ENCODE assay signal across 8 mouse cellular contexts in the genomic region with DNA sequence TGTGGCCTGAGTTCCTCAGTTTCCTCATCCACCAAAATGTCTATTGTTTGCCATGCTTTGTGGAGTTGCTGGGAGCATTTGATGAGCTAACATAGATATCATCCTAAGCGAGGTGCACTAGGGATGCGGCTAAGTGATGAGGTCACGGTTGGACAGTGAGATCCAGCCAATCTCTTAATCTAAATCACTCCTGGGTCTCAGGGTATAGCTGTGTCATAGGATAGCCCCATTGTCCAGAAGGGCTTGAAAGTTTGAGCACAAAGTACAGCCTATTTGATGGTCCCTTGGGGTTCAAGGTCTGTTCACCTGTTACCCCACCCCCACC. TPM values are rescaled to one million over a fixed set of nuclear protein-coding genes. Genes with fewer than 3 reads are reported as not detected.
DNase-seq lines count a peak whose midpoint lies in the region; ATAC-seq and TF ChIP-seq lines count a peak whose summit lies in the region.

No protein-coding gene starts in this region.

- H3K4me3 ChIP-seq in heart, embryonic 14.5 days (ENCODE audit: control insufficient read depth in 1 of 2, insufficient read depth in 1 of 2, low read depth in 1 of 2, low read length in 2 of 2), result no peak overlapping the region
- no peak overlapping the region for H3K4me3 ChIP-seq in embryonic facial prominence, embryonic 11.5 days (ENCODE audit: low read depth, low read length)
- peak overlapping the region; percentile 35; the same call in 1 of the 2 replicates for H3K4me3 ChIP-seq in hindbrain, embryonic 14.5 days (replicated peaks; ENCODE audit: low read length)
- no peak overlapping the region for H3K4me3 ChIP-seq in liver, postnatal 0 days (ENCODE audit: low read depth, low read length)

- TF ChIP-seq EP300 in liver, postnatal 0 days (IDR thresholded peaks at IDR 0.05; ENCODE audit: low read depth), result no peak

- no peak for TF ChIP-seq CTCF in liver, postnatal 0 days (IDR thresholded peaks at IDR 0.05; ENCODE audit: low read depth)

- no peaks in the 10 kb centered on the region for H3K9me3 ChIP-seq in heart, embryonic 14.5 days (ENCODE audit: control insufficient read depth, low read length)
- H3K9me3 ChIP-seq in embryonic facial prominence, embryonic 11.5 days (replicated peaks; ENCODE audit: control insufficient read depth, low read length), result no peaks in the 10 kb centered on the region
- no peaks in the 10 kb centered on the region for H3K9me3 ChIP-seq in hindbrain, embryonic 14.5 days (ENCODE audit: control insufficient read depth, low read length)
- no peaks in the 10 kb centered on the region for H3K9me3 ChIP-seq in liver, postnatal 0 days (ENCODE audit: low read length)

- peaks cover 32 to 52% of the 10 kb centered on the region in 2 experiments for H3K4me1 ChIP-seq in heart, embryonic 14.5 days (ENCODE audit: control insufficient read depth in 2 of 2, insufficient read depth in 2 of 2, low read length in 2 of 2)
- H3K4me1 ChIP-seq in embryonic facial prominence, embryonic 11.5 days (ENCODE audit: control insufficient read depth, insufficient read depth, low read length), result peaks cover 33% of the 10 kb centered on the region
- H3K4me1 ChIP-seq in hindbrain, embryonic 14.5 days (replicated peaks; ENCODE audit: control insufficient read depth, insufficient read depth, low read length), result peaks cover 58% of the 10 kb centered on the region
- H3K4me1 ChIP-seq in liver, postnatal 0 days (ENCODE audit: insufficient read depth), result peaks cover 71% of the 10 kb centered on the region

- peak overlapping the region; percentile 97; the same call in 1 of the 2 replicates for H3K4me2 ChIP-seq in heart, embryonic 14.5 days (ENCODE audit: low read length)
- H3K4me2 ChIP-seq in embryonic facial prominence, embryonic 11.5 days (ENCODE audit: low read depth, low read length), result no peak overlapping the region
- peak overlapping the region; percentile 95 for H3K4me2 ChIP-seq in hindbrain, embryonic 14.5 days (replicated peaks)
- H3K4me2 ChIP-seq in liver, postnatal 0 days (ENCODE audit: low read depth, low read length), result peak overlapping the region; percentile 99

- no peak for ATAC-seq in heart, embryonic 14.5 days (ENCODE audit: insufficient number of reproducible peaks, insufficient read depth, low FRiP score, low read depth)
- no peak for ATAC-seq in embryonic facial prominence, embryonic 11.5 days (replicated peaks; ENCODE audit: insufficient number of reproducible peaks, low FRiP score, low TSS enrichment, low read depth)
- no peak for ATAC-seq in hindbrain, embryonic 14.5 days (ENCODE audit: low FRiP score)
- no peak for ATAC-seq in liver, postnatal 0 days

- no peak for DNase-seq in heart, adult 9 months (ENCODE audit: low spot score in 2 of 2)
- DNase-seq in embryonic facial prominence, embryonic 11.5 days (ENCODE audit: low spot score), result no peak
- no peak for DNase-seq in hindbrain, embryonic 14.5 days (ENCODE audit: low spot score)
- no peak for DNase-seq in liver, postnatal 0 days
- no peak for DNase-seq in adrenal gland, adult 8-10 months
- no peak for DNase-seq in ovary, adult 18-20 months (ENCODE audit: low spot score)
- no peak for DNase-seq in adipocyte (ENCODE audit: low spot score)

- peaks cover 40% of the 10 kb centered on the region for H3K27me3 ChIP-seq in heart, embryonic 14.5 days (ENCODE audit: control insufficient read depth, insufficient read depth, low read length)
- no peaks in the 10 kb centered on the region; the same call in 1 of the 2 replicates for H3K27me3 ChIP-seq in embryonic facial prominence, embryonic 11.5 days (ENCODE audit: control insufficient read depth, insufficient read depth, low read length)
- H3K27me3 ChIP-seq in hindbrain, embryonic 14.5 days (ENCODE audit: control insufficient read depth, insufficient read depth, low read length), result 0 out of 2 replicates have a peak, but pooled peaks cover 4% of the 10 kb centered on the region
- peaks cover 32% of the 10 kb centered on the region for H3K27me3 ChIP-seq in liver, postnatal 0 days (ENCODE audit: insufficient read depth, low read length)

- H3K27ac ChIP-seq in heart, embryonic 14.5 days (replicated peaks in 1 of 2; ENCODE audit: control insufficient read depth in 1 of 2, insufficient read depth in 1 of 2, low read depth in 2 of 2, low read length in 2 of 2), result no peak overlapping the region
- peak overlapping the region; percentile 88 for H3K27ac ChIP-seq in embryonic facial prominence, embryonic 11.5 days (replicated peaks; ENCODE audit: low read depth, low read length)
- H3K27ac ChIP-seq in hindbrain, embryonic 14.5 days, result peak overlapping the region; percentile 66
- no peak overlapping the region for H3K27ac ChIP-seq in liver, postnatal 0 days (ENCODE audit: low read depth)

- no peak overlapping the region for H3K9ac ChIP-seq in heart, embryonic 14.5 days (ENCODE audit: low read length)
- peak overlapping the region; percentile 82 for H3K9ac ChIP-seq in embryonic facial prominence, embryonic 11.5 days (replicated peaks; ENCODE audit: low read length)
- peak overlapping the region; percentile 59; the same call in 1 of the 2 replicates for H3K9ac ChIP-seq in hindbrain, embryonic 14.5 days
- no peak overlapping the region for H3K9ac ChIP-seq in liver, postnatal 0 days (replicated peaks)

- 79% methylated on average over 3 of the region's 3 CpGs for WGBS in heart, embryonic 14.5 days
- 75% methylated on average over 3 of the region's 3 CpGs for WGBS in embryonic facial prominence, embryonic 11.5 days
- WGBS in hindbrain, embryonic 14.5 days, result 69% methylated on average over 3 of the region's 3 CpGs
- 70% methylated on average over 3 of the region's 3 CpGs for WGBS in liver, postnatal 0 days (ENCODE audit: insufficient replicate concordance)

- no peaks in the 10 kb centered on the region for H3K36me3 ChIP-seq in heart, embryonic 14.5 days (ENCODE audit: control insufficient read depth, insufficient read depth, low read length)
- H3K36me3 ChIP-seq in embryonic facial prominence, embryonic 11.5 days (replicated peaks; ENCODE audit: control insufficient read depth, insufficient read depth, low read depth, low read length), result no peaks in the 10 kb centered on the region; the same call in 1 of the 2 replicates
- peaks cover under 1% of the 10 kb centered on the region; the same call in 1 of the 2 replicates for H3K36me3 ChIP-seq in hindbrain, embryonic 14.5 days (replicated peaks; ENCODE audit: control insufficient read depth, insufficient read depth)
- 0 out of 2 replicates have a peak, but pooled peaks cover 2% of the 10 kb centered on the region for H3K36me3 ChIP-seq in liver, postnatal 0 days (replicated peaks; ENCODE audit: insufficient read depth, low read length)

RNA-seq across cellular contexts. Expression of gene Ntn3, which starts 0.5 kb away (rescaled TPM):
- polyA plus RNA-seq in heart, embryonic 14.5 days (2014; fragmentation: Nextera tagmentation; extraction: Ambion mirVana), result 1.3 and 1.6 TPM in 2 replicates
- 6.2 and 7.1 TPM in 2 replicates for polyA plus RNA-seq in embryonic facial prominence, embryonic 11.5 days (2014; fragmentation: Nextera tagmentation; extraction: Ambion mirVana)
- polyA plus RNA-seq in hindbrain, embryonic 14.5 days (2014; fragmentation: Nextera tagmentation; extraction: Ambion mirVana), result 3.9 and 5.0 TPM in 2 replicates
- polyA plus RNA-seq in liver, postnatal 0 days (2015; fragmentation: Nextera tagmentation; extraction: Ambion mirVana), result 0.37 and 0.45 TPM in 2 replicates
- 1 to 10 TPM; 1.7 to 4.2 (median 2.9) TPM for total RNA-seq in adrenal gland, adult 8-10 months (2022)

RNA-seq across cellular contexts. Expression of gene Tbc1d24, which starts 4.5 kb away (rescaled TPM):
- 4.3 and 4.5 TPM in 2 replicates for polyA plus RNA-seq in heart, embryonic 14.5 days (2014; fragmentation: Nextera tagmentation; extraction: Ambion mirVana)
- polyA plus RNA-seq in embryonic facial prominence, embryonic 11.5 days (2014; fragmentation: Nextera tagmentation; extraction: Ambion mirVana), result 3.7 and 5.4 TPM in 2 replicates
- polyA plus RNA-seq in hindbrain, embryonic 14.5 days (2014; fragmentation: Nextera tagmentation; extraction: Ambion mirVana), result 27.1 and 27.6 TPM in 2 replicates
- polyA plus RNA-seq in liver, postnatal 0 days (2015; fragmentation: Nextera tagmentation; extraction: Ambion mirVana), result 2.0 and 4.2 TPM in 2 replicates
- total RNA-seq in adrenal gland, adult 8-10 months (2022), result 10 to 100 TPM; 18.8 to 24.3 (median 23.8) TPM

RNA-seq across cellular contexts. Expression of gene Tedc2, which starts 10.8 kb away (rescaled TPM):
- 5.2 and 5.4 TPM in 2 replicates for polyA plus RNA-seq in heart, embryonic 14.5 days (2014; fragmentation: Nextera tagmentation; extraction: Ambion mirVana)
- polyA plus RNA-seq in embryonic facial prominence, embryonic 11.5 days (2014; fragmentation: Nextera tagmentation; extraction: Ambion mirVana), result 16.9 and 21.7 TPM in 2 replicates
- 8.2 and 10.1 TPM in 2 replicates for polyA plus RNA-seq in hindbrain, embryonic 14.5 days (2014; fragmentation: Nextera tagmentation; extraction: Ambion mirVana)
- 6.7 and 7.4 TPM in 2 replicates for polyA plus RNA-seq in liver, postnatal 0 days (2015; fragmentation: Nextera tagmentation; extraction: Ambion mirVana)
- 1 to 10 TPM; 6.1 to 9.8 (median 7.6) TPM for total RNA-seq in adrenal gland, adult 8-10 months (2022)

RNA-seq across cellular contexts. Expression of gene Atp6v0c, which starts 40.4 kb away (rescaled TPM):
- 581 and 616 TPM in 2 replicates for polyA plus RNA-seq in heart, embryonic 14.5 days (2014; fragmentation: Nextera tagmentation; extraction: Ambion mirVana)
- 384 and 433 TPM in 2 replicates for polyA plus RNA-seq in embryonic facial prominence, embryonic 11.5 days (2014; fragmentation: Nextera tagmentation; extraction: Ambion mirVana)
- polyA plus RNA-seq in hindbrain, embryonic 14.5 days (2014; fragmentation: Nextera tagmentation; extraction: Ambion mirVana), result 1,495 and 1,569 TPM in 2 replicates
- 422 and 445 TPM in 2 replicates for polyA plus RNA-seq in liver, postnatal 0 days (2015; fragmentation: Nextera tagmentation; extraction: Ambion mirVana)
- total RNA-seq in adrenal gland, adult 8-10 months (2022), result 100 to 1,000 TPM; 416 to 520 (median 442) TPM

RNA-seq across cellular contexts. Expression of gene Ccnf, which starts 41.4 kb away (rescaled TPM):
- 27.8 and 29.1 TPM in 2 replicates for polyA plus RNA-seq in heart, embryonic 14.5 days (2014; fragmentation: Nextera tagmentation; extraction: Ambion mirVana)
- 99.6 and 101 TPM in 2 replicates for polyA plus RNA-seq in embryonic facial prominence, embryonic 11.5 days (2014; fragmentation: Nextera tagmentation; extraction: Ambion mirVana)
- 11.8 and 21.2 TPM in 2 replicates for polyA plus RNA-seq in hindbrain, embryonic 14.5 days (2014; fragmentation: Nextera tagmentation; extraction: Ambion mirVana)
- polyA plus RNA-seq in liver, postnatal 0 days (2015; fragmentation: Nextera tagmentation; extraction: Ambion mirVana), result 26.2 and 29.6 TPM in 2 replicates
- total RNA-seq in adrenal gland, adult 8-10 months (2022), result 1 to 10 TPM; 1.9 to 3.6 (median 2.7) TPM

Comparison
In these comparisons a context has a peak if more than half of its experiments do, and no peak if none do; other contexts are left out.
1. H3K27ac ChIP-seq: peak in embryonic facial prominence, embryonic 11.5 days (single experiment) and hindbrain, embryonic 14.5 days (single experiment); none in heart, embryonic 14.5 days (0 of 2) and liver, postnatal 0 days (single experiment).
2. H3K9ac ChIP-seq: peak in embryonic facial prominence, embryonic 11.5 days (single experiment) and hindbrain, embryonic 14.5 days (single experiment); none in heart, embryonic 14.5 days (single experiment) and liver, postnatal 0 days (single experiment).